Mouse (Mus musculus) common myeloid progenitor, adult 5-6 weeks (primary cell): ENCODE data around the gene Ptx4. TPM values are rescaled to one million over a fixed set of nuclear protein-coding genes. Genes with fewer than 3 reads are reported as not detected.
"Not testable (repeated sequence)": the region's sequence is repeated elsewhere in the genome, so short reads cannot be mapped to it uniquely, and the experiment has no call there.

ENCODE experiments used
- ATAC-seq: replicated peaks from 2 replicates; pipeline ENCODE4 v1.8.0; 2016; ENCODE audit warnings: low read depth, mild to moderate bottlenecking, moderate TSS enrichment, inconsistent platforms; ENCODE audit not compliant: poor library complexity, severe bottlenecking
- total RNA-seq: library from RNA; stranded (forward); fragments of 200-1000, 187-1606 nt; gene quantifications from 2 replicates; pipeline ENCODE4 v1.2.3, GENCODE M21; 2017

Gene Ptx4
- total RNA-seq, 1 experiment from 2014 or later, result not detected

DNA sequence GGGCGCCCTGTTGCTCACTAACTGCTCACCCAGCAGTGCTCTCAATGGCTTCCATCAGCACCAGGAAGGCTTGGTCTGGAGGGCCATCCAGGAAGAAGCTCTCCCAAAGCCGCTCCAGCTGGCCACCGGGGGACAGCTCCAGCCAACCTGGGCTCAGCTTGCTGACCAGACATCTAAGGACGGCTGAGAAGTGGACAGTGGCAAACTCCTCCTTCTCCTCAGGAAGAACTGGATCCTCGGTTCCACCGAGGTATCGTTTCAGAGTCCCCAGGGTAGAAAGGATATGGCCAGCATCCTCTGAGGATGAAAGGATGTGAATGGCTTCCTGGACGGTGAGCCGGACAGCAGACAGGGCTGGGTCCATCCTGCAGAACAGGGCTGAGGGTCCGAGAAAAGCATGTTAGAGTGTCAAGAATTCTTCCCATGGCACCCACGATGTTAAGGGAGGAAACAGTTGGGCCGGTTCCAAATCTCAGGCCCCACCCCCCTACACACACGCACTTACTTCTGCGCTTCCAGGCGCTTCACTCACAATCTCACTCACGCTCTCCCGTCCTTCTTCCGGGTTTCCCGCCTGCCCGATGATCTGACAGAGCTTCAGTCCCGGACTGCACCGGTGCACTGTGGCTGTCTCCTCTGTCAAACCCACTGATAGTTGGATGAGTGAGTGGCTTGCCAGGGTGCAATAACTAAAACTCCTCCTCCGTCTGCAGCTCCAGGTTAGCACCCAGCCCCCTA is 5.5 kb upstream of the Ptx4 start:
- peak; percentile 45 for ATAC-seq

DNA sequence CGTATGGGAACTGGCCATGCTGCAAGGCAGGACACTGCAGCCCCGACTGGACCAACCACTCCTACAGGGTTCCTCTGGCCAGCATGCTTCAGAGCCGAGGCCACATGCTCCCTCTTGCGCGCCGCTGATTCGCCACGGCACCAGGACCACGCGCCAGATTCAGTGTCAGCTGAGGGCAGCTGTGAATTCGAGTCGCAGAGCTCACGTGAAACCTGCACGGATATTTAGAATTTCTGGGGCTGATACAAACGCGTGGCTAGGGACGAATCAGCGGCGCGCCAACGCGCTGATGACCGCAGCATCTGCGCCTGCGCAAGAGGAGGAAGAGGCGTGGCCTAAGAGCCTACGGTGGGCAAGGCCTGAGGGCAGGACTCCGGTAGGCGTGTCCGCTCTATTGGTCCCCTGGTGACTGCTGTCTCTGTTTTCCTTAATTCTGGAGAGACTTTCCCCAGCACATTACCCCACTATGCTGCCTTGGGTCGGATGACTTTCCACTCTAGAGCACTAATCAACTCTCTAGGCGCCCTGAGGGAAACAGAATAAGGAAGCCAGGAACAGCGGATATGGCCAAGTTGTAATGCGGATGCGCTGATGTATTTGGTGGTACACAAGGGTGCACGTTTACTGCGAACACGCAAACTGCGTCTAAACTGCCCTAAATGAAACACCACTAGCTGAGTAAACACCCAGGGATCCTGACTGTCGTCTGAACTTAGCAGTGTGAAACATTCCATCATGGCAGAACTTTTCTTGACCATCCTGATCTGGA is 4.7 kb upstream of the Ptx4 start, which contains the start of gene Telo2:
Telo2 (minus strand) TSS at position 304 of the 769 bp plus-strand sequence.
- ATAC-seq, result peak; percentile 92

- ATAC-seq, result no peak
Measured at GRCm38 (mm10) chr17:25117263-25117662, 3.3 kb upstream of the Ptx4 start.

DNA sequence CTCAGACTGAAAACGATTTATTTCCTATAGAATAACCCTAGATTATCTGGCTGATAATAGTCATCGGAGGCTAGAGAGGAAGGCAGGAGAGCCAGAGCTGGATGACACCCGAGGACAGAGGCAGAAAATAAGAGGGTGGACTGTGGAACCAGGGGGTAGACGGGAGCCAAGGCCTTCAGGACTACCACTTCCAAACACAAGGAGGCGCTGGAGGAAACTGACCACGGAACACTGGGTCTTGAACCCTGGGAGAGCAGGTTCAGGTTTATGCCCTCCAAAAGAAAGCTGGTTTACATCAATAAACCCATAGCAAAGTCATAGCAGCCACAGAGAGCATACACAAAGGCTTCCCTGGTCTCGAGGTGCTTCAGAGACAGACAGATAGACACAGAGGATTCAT is 3.4 kb downstream of the Ptx4 start:
- ATAC-seq, result peak; percentile 73

GRCm38 (mm10) chr17:25125442-25126060 is 5.0 kb downstream of the Ptx4 start:
- not testable (repeated sequence) for ATAC-seq

DNA sequence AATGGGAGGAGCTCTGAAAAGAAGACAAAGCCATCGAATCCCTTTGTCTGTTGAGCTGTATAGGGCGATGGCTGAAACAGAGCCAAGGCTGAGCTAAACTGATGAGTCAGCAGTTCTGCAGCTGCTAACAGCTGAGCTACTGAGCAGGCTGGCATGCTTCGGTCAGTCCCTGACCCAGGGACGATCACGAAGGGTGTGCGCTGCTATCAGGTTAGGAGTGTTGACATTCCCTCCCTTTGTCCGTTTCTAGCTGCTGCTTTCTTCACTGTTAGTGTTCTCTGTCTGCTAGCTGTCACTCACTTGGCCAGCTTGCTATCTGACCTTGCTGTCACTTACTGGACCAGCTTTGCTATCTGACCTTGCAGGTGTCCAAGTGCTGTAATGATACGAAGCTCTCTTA is 6.5 kb downstream of the Ptx4 start:
- ATAC-seq, result peak; percentile 46; the same call in 1 of the 2 replicates

DNA sequence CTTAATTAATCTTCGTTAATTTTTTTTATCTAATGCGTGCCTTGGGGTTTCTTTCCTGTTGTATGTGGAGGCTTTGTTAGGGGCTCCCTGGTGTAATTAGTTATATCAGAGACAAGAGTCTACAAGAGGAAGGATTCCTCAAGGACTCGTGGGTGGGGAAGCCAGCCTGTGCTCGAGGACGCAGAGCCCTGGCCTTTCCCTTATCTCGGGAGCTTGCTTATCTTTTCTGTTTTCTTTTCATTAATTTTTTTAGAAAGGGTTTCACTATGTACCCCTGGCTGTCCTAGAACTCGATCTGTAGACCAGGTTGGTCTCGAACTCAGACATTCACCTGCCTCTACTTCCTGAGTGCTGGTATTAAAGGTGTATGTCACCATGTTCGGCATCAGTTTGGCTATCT is 7.1 kb downstream of the Ptx4 start:
- no peak for ATAC-seq

- ATAC-seq, result no peak
Measured at GRCm38 (mm10) chr17:25130060-25130459, 9.5 kb downstream of the Ptx4 start.

- ATAC-seq, result peak; percentile 93
Measured at GRCm38 (mm10) chr17:25133275-25133698, 12.7 kb downstream of the Ptx4 start, which contains the start of gene Clcn7. Clcn7 (plus strand) TSS chr17:25133391.

GRCm38 (mm10) chr17:25135622-25136021 is 15.1 kb downstream of the Ptx4 start:
- ATAC-seq, result no peak

- 0 out of 2 replicates have a peak, but pooled peaks have one; percentile 36 for ATAC-seq
Measured at GRCm38 (mm10) chr17:25138803-25139202, 18.2 kb downstream of the Ptx4 start.

GRCm38 (mm10) chr17:25139960-25140359 is 19.4 kb downstream of the Ptx4 start:
- no peak for ATAC-seq

DNA sequence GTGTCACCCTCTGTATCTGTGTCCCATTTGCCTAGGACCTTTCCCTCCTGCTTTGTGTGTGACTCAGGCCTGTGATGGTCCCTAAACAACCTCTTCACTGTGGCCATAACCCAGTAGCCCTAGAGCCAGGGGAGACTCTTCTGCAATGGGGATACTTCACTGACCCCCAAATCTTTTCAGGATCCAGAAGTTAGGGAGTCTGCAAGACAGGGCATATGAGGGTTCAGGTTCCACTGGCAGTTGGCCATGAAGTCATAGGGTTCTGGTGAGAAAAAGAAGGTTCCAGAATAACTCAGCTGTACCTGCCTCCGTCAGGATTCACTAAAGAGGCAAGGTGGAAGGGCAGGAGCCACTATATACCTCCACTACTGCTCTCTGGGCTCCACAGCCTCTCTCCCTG is 41.6 kb downstream of the Ptx4 start, which contains the start of gene Ccdc154:
Ccdc154 (plus strand) TSS at position 301 of the 400 bp plus-strand sequence.
- no peak for ATAC-seq

DNA sequence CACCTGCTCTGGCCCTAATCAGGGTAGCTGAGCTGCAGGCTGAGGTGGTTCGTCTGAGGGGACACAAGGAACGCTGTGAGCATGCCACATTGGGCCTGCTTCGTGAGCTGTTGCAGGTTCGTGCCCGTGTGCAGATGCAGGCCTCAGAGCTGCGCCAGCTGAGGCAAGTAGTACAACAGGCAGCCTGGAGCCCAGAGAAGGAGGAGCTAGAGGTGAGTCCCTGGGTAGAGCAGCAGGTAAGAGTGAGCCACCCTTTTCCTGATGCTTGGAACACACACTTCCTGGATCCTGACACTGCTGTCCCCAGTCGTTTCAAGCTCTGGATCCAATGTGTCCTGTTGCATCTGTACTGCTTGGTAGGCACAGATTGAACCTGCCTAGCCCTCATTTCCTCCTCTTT is 42.8 kb downstream of the Ptx4 start:
- ATAC-seq, result no peak

GRCm38 (mm10) chr17:25164770-25165169 is 44.2 kb downstream of the Ptx4 start:
- no peak for ATAC-seq

GRCm38 (mm10) chr17:25165970-25166671 is 45.6 kb downstream of the Ptx4 start:
- no peak for ATAC-seq

GRCm38 (mm10) chr17:25169706-25170105 is 49.1 kb downstream of the Ptx4 start:
- no peak for ATAC-seq

- ATAC-seq, result no peak
Measured at GRCm38 (mm10) chr17:25172558-25172957, 52.0 kb downstream of the Ptx4 start.
